Mouse (Mus musculus): ENCODE data around the gene Dagla. TPM values are rescaled to one million over a fixed set of nuclear protein-coding genes. Genes with fewer than 3 reads are reported as not detected.

The Dagla gene
- polyA plus RNA-seq, 1 experiment from 2014 or later: 4.2 TPM

DNA sequence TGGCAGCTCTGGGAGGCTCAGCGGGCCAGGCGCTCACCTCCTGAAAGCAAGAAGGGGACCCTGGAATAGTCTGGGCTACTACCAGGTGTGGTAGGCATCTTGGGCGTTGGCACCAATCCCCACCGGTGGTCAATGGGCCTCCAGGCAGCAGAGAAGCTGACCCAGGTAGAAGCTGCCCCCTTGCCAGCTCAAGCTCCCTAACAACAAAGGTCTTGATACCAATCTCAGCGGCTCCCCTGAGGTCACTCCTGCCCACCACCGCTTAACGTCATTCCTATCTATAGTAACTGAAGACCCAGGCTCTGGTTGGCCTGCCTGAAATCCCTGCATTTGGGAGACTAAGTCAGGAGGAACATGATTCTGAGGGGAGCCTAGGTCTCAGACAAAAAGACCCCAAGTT lies 33.1 kb downstream of the Dagla start:
- no peak overlapping the region for H3K9ac ChIP-seq (ENCODE audit: low read length)
- no peaks in the 10 kb centered on the region for H3K9me3 ChIP-seq (ENCODE audit: control insufficient read depth, low read length)
- 88% methylated on average over 7 of the region's 7 CpGs for WGBS
- no peak overlapping the region for H3K27ac ChIP-seq (ENCODE audit: low read depth)
- no peaks in the 10 kb centered on the region for H3K36me3 ChIP-seq (ENCODE audit: control insufficient read depth, insufficient read depth, low read length)
- DNase-seq (ENCODE audit: low spot score) (no peak), ATAC-seq (replicated peaks; ENCODE audit: low FRiP score, low TSS enrichment, low read depth) (no peak)
- H3K4me1 ChIP-seq (replicated peaks; ENCODE audit: control insufficient read depth, insufficient read depth, low read length): peaks cover 36% of the 10 kb centered on the region
- H3K4me3 ChIP-seq (ENCODE audit: low read depth, low read length): no peak overlapping the region
- no peak overlapping the region for H3K4me2 ChIP-seq (ENCODE audit: low read length)
- no peaks in the 10 kb centered on the region for H3K27me3 ChIP-seq (replicated peaks; ENCODE audit: control insufficient read depth, insufficient read depth, low read length)

DNA sequence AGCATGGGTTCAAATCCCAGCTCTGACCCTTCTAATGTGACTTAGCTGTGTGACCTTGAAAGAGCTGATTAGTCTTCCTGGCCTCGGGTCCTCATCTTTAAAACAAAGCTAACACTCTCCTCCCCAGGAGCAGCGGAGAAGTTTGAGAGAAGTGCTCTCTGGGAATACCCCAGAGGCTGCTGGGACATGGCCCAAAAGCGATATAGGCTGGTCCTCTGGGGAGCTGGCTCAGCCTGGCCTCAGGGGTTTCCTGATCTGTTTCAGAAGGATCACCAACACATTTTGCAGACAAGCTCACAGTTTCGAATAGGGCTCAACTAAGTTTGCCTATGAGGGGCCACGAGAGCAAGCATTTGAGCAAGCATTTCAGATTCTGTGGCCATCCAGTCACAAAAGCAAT lies 34.3 kb downstream of the Dagla start:
- H3K4me3 ChIP-seq (ENCODE audit: low read depth, low read length): no peak overlapping the region
- H3K9me3 ChIP-seq (ENCODE audit: control insufficient read depth, low read length): no peaks in the 10 kb centered on the region
- ATAC-seq (replicated peaks; ENCODE audit: low FRiP score, low TSS enrichment, low read depth) (no peak), DNase-seq (ENCODE audit: low spot score) (no peak)
- H3K27me3 ChIP-seq (replicated peaks; ENCODE audit: control insufficient read depth, insufficient read depth, low read length): no peaks in the 10 kb centered on the region
- H3K27ac ChIP-seq (ENCODE audit: low read depth): no peak overlapping the region
- H3K36me3 ChIP-seq (ENCODE audit: control insufficient read depth, insufficient read depth, low read length): no peaks in the 10 kb centered on the region
- H3K4me1 ChIP-seq (replicated peaks; ENCODE audit: control insufficient read depth, insufficient read depth, low read length): peaks cover 41% of the 10 kb centered on the region
- no peak overlapping the region for H3K9ac ChIP-seq (ENCODE audit: low read length)
- no peak overlapping the region for H3K4me2 ChIP-seq (ENCODE audit: low read length)
- 78% methylated on average over 5 of the region's 5 CpGs for WGBS

DNA sequence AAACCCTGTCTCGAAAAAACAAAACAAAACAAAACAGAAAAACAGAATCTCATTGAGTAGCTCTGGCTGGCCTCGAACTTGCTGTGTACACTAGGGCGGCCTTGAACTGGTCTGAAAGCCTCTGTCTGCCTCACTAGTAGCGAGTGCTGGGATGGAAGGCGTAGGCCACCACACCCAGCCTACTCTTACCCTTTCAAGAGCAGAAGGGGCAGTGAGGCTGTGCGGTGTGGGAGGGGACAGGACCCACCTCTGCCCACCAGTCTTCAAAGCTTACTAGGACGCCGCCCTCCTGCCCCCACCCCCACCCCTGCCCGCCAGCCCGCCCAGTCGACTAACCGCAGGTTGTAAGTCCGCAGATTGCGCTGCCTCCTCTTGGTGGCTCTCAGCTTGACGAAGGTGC lies 35.8 kb downstream of the Dagla start:
- DNase-seq (ENCODE audit: low spot score): no peak
- H3K4me3 ChIP-seq (ENCODE audit: low read depth, low read length): no peak overlapping the region
- no peak overlapping the region for H3K9ac ChIP-seq (ENCODE audit: low read length)
- H3K36me3 ChIP-seq (ENCODE audit: control insufficient read depth, insufficient read depth, low read length): no peaks in the 10 kb centered on the region
- H3K9me3 ChIP-seq (ENCODE audit: control insufficient read depth, low read length): no peaks in the 10 kb centered on the region
- H3K27me3 ChIP-seq (replicated peaks; ENCODE audit: control insufficient read depth, insufficient read depth, low read length): no peaks in the 10 kb centered on the region
- H3K4me1 ChIP-seq (replicated peaks; ENCODE audit: control insufficient read depth, insufficient read depth, low read length): peaks cover 36% of the 10 kb centered on the region
- H3K27ac ChIP-seq (ENCODE audit: low read depth): no peak overlapping the region
- no peak for ATAC-seq (replicated peaks; ENCODE audit: low FRiP score, low TSS enrichment, low read depth)
- H3K4me2 ChIP-seq (ENCODE audit: low read length): no peak overlapping the region
- 84% methylated on average over 15 of the region's 15 CpGs for WGBS

DNA sequence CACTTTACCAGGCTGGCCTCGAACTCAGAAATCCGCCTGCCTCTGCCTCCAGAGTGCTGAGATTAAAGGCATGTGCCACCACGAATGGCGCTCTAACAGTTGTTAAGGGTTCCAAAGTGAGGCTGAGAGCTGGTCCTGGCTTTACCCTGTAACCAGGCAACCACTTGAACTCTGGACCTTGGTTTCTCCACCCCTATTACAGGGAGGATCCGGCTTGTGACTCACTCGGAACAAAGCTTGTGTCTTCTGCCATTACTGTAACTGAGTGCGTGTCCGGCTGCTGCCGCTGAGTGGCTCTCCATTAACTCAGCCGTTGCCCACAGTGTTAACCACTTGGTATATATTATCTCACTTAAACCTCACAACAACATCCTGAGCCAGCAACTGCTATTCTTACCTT lies 36.7 kb downstream of the Dagla start:
- no peak overlapping the region for H3K9ac ChIP-seq (ENCODE audit: low read length)
- no peak overlapping the region for H3K4me2 ChIP-seq (ENCODE audit: low read length)
- ATAC-seq (replicated peaks; ENCODE audit: low FRiP score, low TSS enrichment, low read depth) (no peak; the same call in 1 of the 2 replicates), DNase-seq (ENCODE audit: low spot score) (no peak)
- H3K36me3 ChIP-seq (ENCODE audit: control insufficient read depth, insufficient read depth, low read length): no peaks in the 10 kb centered on the region
- no peaks in the 10 kb centered on the region for H3K9me3 ChIP-seq (ENCODE audit: control insufficient read depth, low read length)
- no peak overlapping the region for H3K4me3 ChIP-seq (ENCODE audit: low read depth, low read length)
- 76% methylated on average over 10 of the region's 10 CpGs for WGBS
- peaks cover 27% of the 10 kb centered on the region for H3K4me1 ChIP-seq (replicated peaks; ENCODE audit: control insufficient read depth, insufficient read depth, low read length)
- H3K27ac ChIP-seq (ENCODE audit: low read depth): no peak overlapping the region
- no peaks in the 10 kb centered on the region for H3K27me3 ChIP-seq (replicated peaks; ENCODE audit: control insufficient read depth, insufficient read depth, low read length)

DNA sequence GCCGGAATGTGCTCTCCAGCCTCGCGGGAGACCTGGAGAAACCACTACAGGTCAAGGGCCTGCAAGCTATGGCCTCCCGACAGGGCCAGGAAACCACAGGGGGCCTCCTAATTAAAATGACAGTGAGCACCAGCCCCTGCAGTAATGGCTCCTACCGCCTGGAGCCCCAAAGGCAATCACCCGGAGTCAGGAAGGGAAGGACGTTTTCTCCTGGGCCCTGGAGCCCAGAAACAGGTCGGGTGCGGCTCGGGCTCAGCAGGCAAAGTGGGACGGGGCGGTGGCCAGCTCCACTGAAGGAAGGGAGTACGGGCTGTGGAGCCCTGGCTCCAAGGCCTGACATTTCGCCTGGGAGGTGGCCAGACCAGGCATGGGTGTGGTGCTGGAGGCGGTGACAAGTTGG lies 37.6 kb downstream of the Dagla start:
- Histone ChIP-seq H3K4me2 (ENCODE audit: low read length) (no peak overlapping the region), H3K4me1 (replicated peaks; ENCODE audit: control insufficient read depth, insufficient read depth, low read length) (peaks cover 18% of the 10 kb centered on the region), H3K36me3 (ENCODE audit: control insufficient read depth, insufficient read depth, low read length) (0 out of 2 replicates have a peak, but pooled peaks cover 3% of the 10 kb centered on the region), H3K9ac (ENCODE audit: low read length) (no peak overlapping the region), H3K27me3 (replicated peaks; ENCODE audit: control insufficient read depth, insufficient read depth, low read length) (no peaks in the 10 kb centered on the region), H3K4me3 (ENCODE audit: low read depth, low read length) (no peak overlapping the region), H3K9me3 (ENCODE audit: control insufficient read depth, low read length) (no peaks in the 10 kb centered on the region), H3K27ac (ENCODE audit: low read depth) (0 out of 2 replicates have a peak overlapping the region, but pooled peaks have one; percentile 16)
- DNase-seq (ENCODE audit: low spot score) (no peak), ATAC-seq (replicated peaks; ENCODE audit: low FRiP score, low TSS enrichment, low read depth) (no peak)
- 35% methylated on average over 15 of the region's 15 CpGs for WGBS

DNA sequence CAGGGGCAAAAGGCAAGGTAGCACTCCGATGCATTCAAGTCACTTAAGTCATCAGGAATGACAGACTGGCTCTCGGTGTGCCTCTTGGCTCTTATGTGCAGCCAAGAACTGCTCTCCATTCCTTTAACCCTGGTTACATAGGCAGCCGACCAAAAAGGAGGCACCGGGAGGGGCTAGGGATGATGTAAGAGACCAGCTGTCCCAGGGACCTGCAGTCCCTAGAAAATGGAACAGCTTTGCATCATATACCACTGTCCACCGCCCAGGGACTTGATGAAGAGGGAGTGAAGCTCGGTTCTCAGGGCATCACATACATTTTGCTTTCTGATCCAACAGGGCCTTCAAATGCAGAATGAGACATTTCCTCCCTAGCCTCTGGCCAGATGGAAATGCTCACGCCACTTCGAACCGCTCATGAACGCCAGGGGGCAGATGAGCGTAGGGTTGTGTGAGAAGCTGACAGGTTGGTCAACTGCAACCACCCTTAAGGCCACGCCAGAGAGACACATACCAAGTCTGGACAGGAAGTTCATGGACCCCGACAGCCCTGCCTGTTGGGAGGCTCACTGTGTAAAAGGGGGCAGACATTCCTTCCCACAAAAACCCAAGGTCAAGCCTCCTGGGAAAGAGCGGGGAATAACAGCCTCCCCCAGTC lies 38.4 kb downstream of the Dagla start:
- WGBS: 23% methylated on average over 14 of the region's 14 CpGs
- Histone ChIP-seq H3K9me3 (ENCODE audit: control insufficient read depth, low read length) (no peaks in the 10 kb centered on the region), H3K4me3 (ENCODE audit: low read depth, low read length) (no peak overlapping the region), H3K9ac (ENCODE audit: low read length) (no peak overlapping the region), H3K4me2 (ENCODE audit: low read length) (no peak overlapping the region), H3K36me3 (ENCODE audit: control insufficient read depth, insufficient read depth, low read length) (0 out of 2 replicates have a peak, but pooled peaks cover 3% of the 10 kb centered on the region), H3K27ac (ENCODE audit: low read depth) (0 out of 2 replicates have a peak overlapping the region, but pooled peaks have one; percentile 16), H3K4me1 (replicated peaks; ENCODE audit: control insufficient read depth, insufficient read depth, low read length) (peaks cover 13% of the 10 kb centered on the region), H3K27me3 (replicated peaks; ENCODE audit: control insufficient read depth, insufficient read depth, low read length) (no peaks in the 10 kb centered on the region)
- DNase-seq (ENCODE audit: low spot score): peak; percentile 89
- peak; percentile 58 for ATAC-seq (replicated peaks; ENCODE audit: low FRiP score, low TSS enrichment, low read depth)

DNA sequence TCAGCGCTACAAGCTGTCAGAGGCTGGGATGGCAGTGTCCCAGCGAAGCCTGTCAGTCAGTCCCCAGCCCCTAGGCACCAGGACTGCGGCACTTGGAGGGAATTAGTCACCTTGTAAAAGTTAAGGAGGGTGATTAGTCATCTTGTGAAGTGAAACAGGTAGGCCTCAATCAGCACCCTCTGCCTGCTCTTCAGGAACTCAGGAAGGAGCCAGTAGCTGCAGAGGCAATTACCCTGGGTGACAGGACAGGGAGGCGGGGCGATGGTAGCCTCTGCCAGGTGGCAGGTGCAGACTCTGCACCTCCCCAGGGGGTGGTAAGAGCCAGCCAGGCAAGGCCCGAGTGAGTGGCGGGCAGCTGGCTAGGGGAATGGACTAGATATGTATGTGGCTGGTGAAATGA lies 43.3 kb downstream of the Dagla start:
- Histone ChIP-seq H3K9ac (ENCODE audit: low read length) (no peak overlapping the region), H3K36me3 (ENCODE audit: control insufficient read depth, insufficient read depth, low read length) (0 out of 2 replicates have a peak, but pooled peaks cover 3% of the 10 kb centered on the region), H3K9me3 (ENCODE audit: control insufficient read depth, low read length) (no peaks in the 10 kb centered on the region), H3K4me2 (ENCODE audit: low read length) (no peak overlapping the region), H3K27me3 (replicated peaks; ENCODE audit: control insufficient read depth, insufficient read depth, low read length) (no peaks in the 10 kb centered on the region), H3K4me1 (replicated peaks; ENCODE audit: control insufficient read depth, insufficient read depth, low read length) (peaks cover 3% of the 10 kb centered on the region; the same call in 1 of the 2 replicates), H3K27ac (ENCODE audit: low read depth) (no peak overlapping the region), H3K4me3 (ENCODE audit: low read depth, low read length) (no peak overlapping the region)
- DNase-seq (ENCODE audit: low spot score) (no peak), ATAC-seq (replicated peaks; ENCODE audit: low FRiP score, low TSS enrichment, low read depth) (no peak)
- WGBS: 60% methylated on average over 7 of the region's 7 CpGs

DNA sequence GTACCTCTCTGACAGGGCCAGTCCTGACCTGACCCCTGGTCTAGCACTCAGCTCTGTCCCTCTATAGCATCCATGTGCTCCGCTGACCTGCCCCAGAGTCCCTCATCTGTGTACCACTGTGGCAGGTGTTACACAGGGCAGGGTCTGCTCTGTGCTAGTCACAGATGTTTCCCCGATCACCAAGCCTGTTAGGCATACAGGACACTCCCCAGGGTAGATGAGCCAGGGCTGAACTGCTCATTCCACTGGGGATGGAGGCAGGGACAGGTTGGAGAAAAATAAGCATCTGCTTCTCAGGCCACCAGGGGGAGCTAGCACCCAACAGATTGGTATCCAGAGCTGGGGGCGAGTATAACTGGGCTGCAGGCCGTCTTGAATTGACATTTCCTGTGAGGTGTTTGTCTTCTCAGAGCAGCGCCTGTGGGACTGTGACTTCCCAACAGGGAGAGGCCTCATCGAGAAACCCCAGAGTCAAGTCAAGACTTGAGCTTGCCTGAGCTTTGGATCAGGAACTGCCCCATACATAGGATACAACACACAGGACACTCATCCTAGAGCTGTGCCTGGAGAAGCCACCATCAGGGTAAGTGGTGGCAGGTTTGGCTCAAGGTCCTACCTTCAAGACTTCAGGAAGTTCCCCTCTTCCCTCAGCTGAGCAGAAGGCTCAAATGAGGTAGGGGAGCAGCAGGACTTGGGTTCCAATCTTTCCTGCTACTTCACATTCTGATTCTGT lies 46.2 kb downstream of the Dagla start:
- Histone ChIP-seq H3K4me2 (ENCODE audit: low read length) (no peak overlapping the region), H3K9me3 (ENCODE audit: control insufficient read depth, low read length) (no peaks in the 10 kb centered on the region), H3K4me1 (replicated peaks; ENCODE audit: control insufficient read depth, insufficient read depth, low read length) (no peaks in the 10 kb centered on the region), H3K36me3 (ENCODE audit: control insufficient read depth, insufficient read depth, low read length) (0 out of 2 replicates have a peak, but pooled peaks cover 3% of the 10 kb centered on the region), H3K27me3 (replicated peaks; ENCODE audit: control insufficient read depth, insufficient read depth, low read length) (no peaks in the 10 kb centered on the region), H3K9ac (ENCODE audit: low read length) (no peak overlapping the region), H3K4me3 (ENCODE audit: low read depth, low read length) (no peak overlapping the region), H3K27ac (ENCODE audit: low read depth) (no peak overlapping the region)
- WGBS: 18% methylated on average over 6 of the region's 6 CpGs
- DNase-seq (ENCODE audit: low spot score): peak; percentile 91
- peak; percentile 42; the same call in 1 of the 2 replicates for ATAC-seq (replicated peaks; ENCODE audit: low FRiP score, low TSS enrichment, low read depth)
